Mouse (Mus musculus) CH12.LX (cell line): ENCODE results near the gene Psme3. TPM values are rescaled to one million over a fixed set of nuclear protein-coding genes. Genes with fewer than 3 reads are reported as not detected.
"Not testable (repeated sequence)": the region's sequence is repeated elsewhere in the genome, so short reads cannot be mapped to it uniquely, and the experiment has no call there.

Experiments used
- DNase-seq: peaks from one replicate; pipeline ENCODE4 v3.0.0-alpha.2; 2013; ENCODE audit errors: extremely low read depth
- H3K27ac ChIP-seq: 2 replicates; pipeline ENCODE4 v1.5.1; 2012; ENCODE audit warnings: low read depth, mild to moderate bottlenecking, control low read depth, moderate library complexity; ENCODE audit not compliant: insufficient read depth
- H3K27me3 ChIP-seq: replicated peaks from 2 replicates; pipeline ENCODE3; 2012; ENCODE audit warnings: inconsistent platforms
- H3K36me3 ChIP-seq, 2 experiments: replicated peaks in 1 of 2; 2 replicates each; pipeline versions ENCODE3 to v1.6.1; 2012; ENCODE audit warnings: inconsistent platforms in 1 of 2, low read length in 1 of 2, mild to moderate bottlenecking in 1 of 2, mixed read lengths in 1 of 2, moderate library complexity in 1 of 2; ENCODE audit not compliant: control insufficient read depth in 1 of 2, insufficient read depth in 1 of 2
- H3K4me1 ChIP-seq, 2 experiments: 2 replicates each; pipeline ENCODE4 v1.6.1; 2012; ENCODE audit warnings: inconsistent platforms in 1 of 2, moderate library complexity in 1 of 2; ENCODE audit not compliant: insufficient read depth in 2 of 2, control insufficient read depth in 1 of 2
- H3K4me2 ChIP-seq: 2 replicates; pipeline ENCODE4 v1.6.1; 2012; ENCODE audit warnings: low read depth, mild to moderate bottlenecking, control low read depth; ENCODE audit not compliant: poor library complexity, insufficient read depth, severe bottlenecking
- H3K4me3 ChIP-seq, 3 experiments: fragments of 150-350 bp in 1 of 3; sonication (generic) in 1 of 3; replicated peaks in 1 of 3; 2 replicates each; pipeline versions ENCODE3 to v1.5.1; 2011 to 2012; ENCODE audit warnings: low read depth in 2 of 3, low read length in 2 of 3, mild to moderate bottlenecking in 2 of 3, moderate library complexity in 2 of 3, control low read depth in 1 of 3, improper control_type of control experiment in 1 of 3, inconsistent platforms in 1 of 3, mixed read lengths in 1 of 3; ENCODE audit not compliant: poor library complexity in 1 of 3
- H3K79me2 ChIP-seq: replicated peaks from 2 replicates; pipeline ENCODE4 v1.6.1; 2012; ENCODE audit warnings: mild to moderate bottlenecking, moderate library complexity; ENCODE audit not compliant: control insufficient read depth, poor library complexity, insufficient read depth, severe bottlenecking; ENCODE audit errors: extremely low read depth
- H3K9ac ChIP-seq: 2 replicates; pipeline ENCODE4 v1.6.1; 2012; ENCODE audit warnings: low read depth, mild to moderate bottlenecking, control low read depth, moderate library complexity; ENCODE audit not compliant: insufficient read depth
- H3K9me3 ChIP-seq: replicated peaks from 2 replicates; pipeline ENCODE3; 2012; ENCODE audit warnings: low read length, inconsistent platforms, mixed read lengths
- CHD2 ChIP-seq: IDR thresholded peaks from 2 replicates; pipeline ENCODE4 v1.6.1; 2011; ENCODE audit warnings: low read length, improper control_type of control experiment
- E2F4 ChIP-seq: IDR thresholded peaks from 2 replicates; pipeline ENCODE4 v1.6.1; 2011; ENCODE audit warnings: low read depth, low read length, improper control_type of control experiment; ENCODE audit not compliant: insufficient replicate concordance
- ELF1 ChIP-seq: IDR thresholded peaks from 2 replicates; pipeline ENCODE4 v1.6.1; 2014; ENCODE audit warnings: low read depth, mild to moderate bottlenecking, inconsistent platforms, low read length, improper control_type of control experiment
- ETS1 ChIP-seq: conservative IDR thresholded peaks from 2 replicates; pipeline ENCODE4 v1.6.1; 2012; ENCODE audit warnings: low read depth, mild to moderate bottlenecking, inconsistent platforms, low read length, improper control_type of control experiment, moderate library complexity
- IRF4 ChIP-seq: IDR thresholded peaks from 2 replicates; pipeline ENCODE4 v1.6.1; 2014; ENCODE audit warnings: low read depth, mild to moderate bottlenecking, inconsistent platforms, low read length, improper control_type of control experiment
- JUN ChIP-seq: IDR thresholded peaks from 2 replicates; pipeline ENCODE4 v1.6.1; 2011; ENCODE audit warnings: low read depth, mild to moderate bottlenecking, low read length, improper control_type of control experiment, moderate library complexity; ENCODE audit not compliant: insufficient read depth
- KAT2A ChIP-seq: IDR thresholded peaks from 2 replicates; pipeline ENCODE4 v1.6.1; 2012; ENCODE audit warnings: low read length, improper control_type of control experiment, inconsistent platforms; ENCODE audit not compliant: insufficient replicate concordance
- MAFK ChIP-seq: IDR thresholded peaks from 2 replicates; pipeline ENCODE4 v1.6.1; 2011; ENCODE audit warnings: low read length, improper control_type of control experiment; ENCODE audit not compliant: insufficient replicate concordance
- MYC ChIP-seq: IDR thresholded peaks from 2 replicates; pipeline ENCODE4 v1.6.1; 2011; ENCODE audit warnings: low read depth, mild to moderate bottlenecking, improper control_type of control experiment, low read length
- PAX5 ChIP-seq: IDR thresholded peaks from 2 replicates; pipeline ENCODE4 v1.6.1; 2012; ENCODE audit warnings: low read length, inconsistent platforms, mixed read lengths
- POLR2A ChIP-seq: IDR thresholded peaks from 2 replicates; pipeline ENCODE4 v1.6.1; 2011; ENCODE audit warnings: low read depth, mild to moderate bottlenecking, improper control_type of control experiment, low read length
- POLR2AphosphoS2 ChIP-seq: IDR thresholded peaks from 2 replicates; pipeline ENCODE4 v1.6.1; 2011; ENCODE audit warnings: low read depth, low read length, improper control_type of control experiment
- RCOR1 ChIP-seq: conservative IDR thresholded peaks from 2 replicates; pipeline ENCODE4 v1.6.1; 2012; ENCODE audit warnings: low read depth, mild to moderate bottlenecking, inconsistent platforms, low read length, improper control_type of control experiment
- SMC3 ChIP-seq: IDR thresholded peaks from 2 replicates; pipeline ENCODE4 v1.6.1; 2011; ENCODE audit warnings: low read depth, low read length, improper control_type of control experiment
- TBP ChIP-seq: conservative IDR thresholded peaks from 2 replicates; pipeline ENCODE4 v1.6.1; 2011; ENCODE audit warnings: low read depth, low read length, improper control_type of control experiment
- ZKSCAN1 ChIP-seq: IDR thresholded peaks from 2 replicates; pipeline ENCODE4 v1.6.1; 2012; ENCODE audit warnings: low read depth, inconsistent platforms, low read length, improper control_type of control experiment, borderline replicate concordance
- ZMIZ1 ChIP-seq: IDR thresholded peaks from 2 replicates; pipeline ENCODE4 v1.6.1; 2012; ENCODE audit warnings: low read depth, mild to moderate bottlenecking, inconsistent platforms, low read length, improper control_type of control experiment
- ZNF384 ChIP-seq: IDR thresholded peaks from 2 replicates; pipeline ENCODE4 v1.6.1; 2012; ENCODE audit warnings: low read depth, low read length, improper control_type of control experiment, inconsistent platforms
- dilution Hi-C: fragments of 300-500 bp; cut with MboI; formaldehyde crosslinking; loops from 2 replicates; pipeline ENCODE4 v1.14.3; 2020; ENCODE audit warnings: low sequenced_read_pairs; ENCODE audit not compliant: extremely low pct_unique_long_range_greater_than_20kb, extremely low pct_ligation_motif_present
- in situ Hi-C: fragments of 300-500 bp; cut with MboI; formaldehyde crosslinking; loops from 3 replicates; pipeline ENCODE4 v1.14.3; 2019; ENCODE audit warnings: low sequenced_read_pairs, low pct_ligation_motif_present, low pct_unique_long_range_greater_than_20kb, mixed read lengths
- polyA plus RNA-seq: library from polyadenylated mRNA; unstranded; fragments of >175 nt; gene quantifications from 2 replicates; pipeline ENCODE4 v1.2.1, GENCODE M21; 2012; ENCODE audit warnings: low read depth; ENCODE audit not compliant: insufficient read length
- total RNA-seq, 2 experiments: library from RNA; depleted of rRNA; stranded (reverse); fragments of 300-350 nt in 1 of 2; fragments of >200 nt in 1 of 2; gene quantifications; 2 replicates each; pipeline ENCODE4 v1.2.3; 2012 to 2014

Gene Psme3
- total and polyA plus RNA-seq, 3 experiments: 86.1 to 527 (median 208) TPM

DNA sequence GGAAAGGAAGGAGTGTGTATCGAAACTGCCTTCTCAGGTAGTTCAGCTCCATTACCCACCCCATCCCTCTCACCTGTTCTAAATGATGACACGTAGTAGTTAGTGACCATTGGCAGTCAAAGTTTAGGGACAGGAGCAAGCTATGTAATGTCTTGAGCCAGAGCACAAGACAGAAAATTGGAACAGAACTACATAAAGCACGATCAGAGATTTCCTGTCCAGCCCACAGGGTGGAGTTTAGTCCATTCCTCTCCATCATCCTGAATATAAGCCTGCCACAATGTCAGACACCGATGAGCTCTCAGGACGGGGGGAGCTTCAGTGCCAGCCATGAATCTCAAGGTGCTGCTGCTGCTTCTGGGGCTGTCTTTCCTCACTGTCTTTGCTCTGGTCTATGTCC lies 8.8 kb downstream of the Psme3 start, which contains the start of gene Aoc2:
Gene Aoc2, plus strand, starts transcription at position 301 of the 400 bp plus-strand sequence.
- Histone ChIP-seq H3K79me2 (no peaks in the 10 kb centered on the region), H3K4me2 (no peak within 1 kb of the TSS), H3K9me3 (no peaks in the 10 kb centered on the region), H3K27me3 (no peaks in the 10 kb centered on the region), H3K36me3 (peaks cover 70 to 91% of the 10 kb centered on the region in 2 experiments), H3K4me1 (peaks cover 0 to 6% of the 10 kb centered on the region in 2 experiments; a peak in 1 of 4 replicates), H3K4me3 (no peak within 1 kb of the TSS), H3K9ac (no peak within 1 kb of the TSS), H3K27ac (no peak within 1 kb of the TSS)
- no peak for DNase-seq
- dilution Hi-C loops (no loop called here), in situ Hi-C loops (no loop called here)
- peak; percentile 33; the same call in 1 of the 2 replicates for TF ChIP-seq POLR2A
- no peak for TF ChIP-seq ELF1

GRCm38 (mm10) chr11:101325201-101325600 lies 9.2 kb downstream of the Psme3 start:
- dilution Hi-C loops, DNase-seq, H3K4me1 ChIP-seq, H3K9ac ChIP-seq, H3K9me3 ChIP-seq, H3K4me3 ChIP-seq: not testable (repeated sequence)
- H3K36me3 ChIP-seq: peaks cover 66 to 87% of the 10 kb centered on the region in 2 experiments
- TF ChIP-seq ZMIZ1: 0 out of 2 replicates have a peak, but pooled peaks have one; percentile 33
- TF ChIP-seq, all 38 proteins: peak for 1; not testable (repeated sequence) for 37
- H3K4me2 ChIP-seq, in situ Hi-C loops, H3K27me3 ChIP-seq, H3K27ac ChIP-seq, H3K79me2 ChIP-seq: not testable (repeated sequence)

GRCm38 (mm10) chr11:101326147-101326546 lies 10.1 kb downstream of the Psme3 start:
- Histone ChIP-seq H3K4me3 (no peak overlapping the region), H3K9ac (no peak overlapping the region), H3K4me1 (peaks cover 0 to 6% of the 10 kb centered on the region in 2 experiments; a peak in 1 of 4 replicates), H3K36me3 (peaks cover 58 to 84% of the 10 kb centered on the region in 2 experiments), H3K27ac (no peak overlapping the region), H3K4me2 (no peak overlapping the region), H3K27me3 (no peaks in the 10 kb centered on the region), H3K79me2 (no peaks in the 10 kb centered on the region), H3K9me3 (no peaks in the 10 kb centered on the region)
- dilution Hi-C loops: no loop called here
- in situ Hi-C loops: no loop called here
- DNase-seq: no peak
- TF ChIP-seq MYC: no peak
- TF ChIP-seq POLR2AphosphoS2: peak; percentile 81

DNA sequence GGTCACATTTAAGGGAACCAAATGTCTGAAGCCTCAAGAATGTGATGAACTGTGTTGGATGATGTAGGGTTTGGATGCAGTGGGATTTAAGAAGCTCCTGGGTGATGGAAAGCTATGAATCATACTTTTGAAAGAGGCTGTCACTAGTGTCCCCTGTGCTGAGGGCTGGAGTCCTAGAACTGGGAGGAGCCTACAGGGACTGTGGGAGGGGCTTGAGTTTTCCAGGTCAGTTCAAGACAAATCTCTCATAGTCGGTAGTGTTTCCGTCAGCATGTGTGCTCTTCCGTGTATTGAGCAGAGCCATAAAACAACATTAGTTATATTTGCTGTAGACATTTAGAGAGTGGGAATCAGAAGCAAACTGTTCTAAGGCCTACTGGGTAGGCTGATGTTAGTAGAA lies 11.3 kb downstream of the Psme3 start:
- in situ Hi-C loops (no loop called here), dilution Hi-C loops (no loop called here)
- no peaks in the 10 kb centered on the region for H3K27me3 ChIP-seq
- H3K79me2 ChIP-seq: no peaks in the 10 kb centered on the region
- no peak overlapping the region for H3K9ac ChIP-seq
- TF ChIP-seq TBP (no peak), E2F4 (no peak), KAT2A (no peak), POLR2A (peak; percentile 26; the same call in 1 of the 2 replicates), SMC3 (no peak), CHD2 (no peak), PAX5 (no peak), JUN (no peak), MAFK (no peak), ETS1 (no peak), RCOR1 (no peak), IRF4 (no peak), ZKSCAN1 (no peak), ZNF384 (no peak), ELF1 (no peak), POLR2AphosphoS2 (peak; percentile 74; the same call in 1 of the 2 replicates)
- no peak overlapping the region for H3K4me3 ChIP-seq
- H3K36me3 ChIP-seq: peaks cover 46 to 84% of the 10 kb centered on the region in 2 experiments
- H3K9me3 ChIP-seq: no peaks in the 10 kb centered on the region
- no peak overlapping the region for H3K27ac ChIP-seq
- peaks cover 0 to 4% of the 10 kb centered on the region in 2 experiments; a peak in 1 of 4 replicates for H3K4me1 ChIP-seq
- H3K4me2 ChIP-seq: no peak overlapping the region
- DNase-seq: no peak
